Mouse (Mus musculus): ENCODE results near the gene Pdcd1. TPM values are rescaled to one million over a fixed set of nuclear protein-coding genes. Genes with fewer than 3 reads are reported as not detected.
A peak's percentile ranks its signal among the peaks of the same experiment; 100 is the strongest.

The Pdcd1 gene
- polyA plus RNA-seq (2015; fragmentation: Nextera tagmentation; extraction: Ambion mirVana), result 0.19 and 0.43 TPM in 2 replicates

DNA sequence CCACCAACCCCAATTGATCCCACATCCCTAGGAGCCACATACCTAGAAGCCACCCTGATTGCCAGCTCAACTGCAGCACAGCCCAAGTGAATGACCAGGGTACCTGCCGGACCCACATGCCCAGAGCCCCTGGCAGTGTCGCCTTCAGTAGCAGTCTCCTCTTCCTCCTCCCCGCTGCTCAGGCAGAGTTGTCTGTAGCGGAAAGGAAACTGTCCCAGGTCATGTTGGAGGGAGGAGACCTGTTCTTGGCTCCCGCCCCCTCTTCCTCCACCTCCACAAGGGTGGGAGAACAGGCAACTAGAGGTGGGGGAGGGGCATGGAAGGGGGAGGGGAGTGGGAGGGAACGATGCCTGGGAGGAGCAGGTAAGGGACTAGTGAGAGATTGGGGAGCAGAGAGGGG is at the start of gene Pdcd1:
Gene Pdcd1, minus strand, starts transcription at position 181 of the 400 bp plus-strand sequence.
- 40% methylated on average over 6 of the region's 6 CpGs for WGBS
- Histone ChIP-seq H3K4me2 (no peak within 1 kb of the TSS), H3K9ac (no peak within 1 kb of the TSS), H3K36me3 (no peaks in the 10 kb centered on the region), H3K9me3 (no peaks in the 10 kb centered on the region), H3K4me1 (peaks cover 14% of the 10 kb centered on the region), H3K27ac (replicated peaks) (no peak within 1 kb of the TSS), H3K4me3 (no peak within 1 kb of the TSS), H3K27me3 (replicated peaks) (no peaks in the 10 kb centered on the region; the same call in 1 of the 2 replicates)
- ATAC-seq (ENCODE audit: extremely low read depth, insufficient number of reproducible peaks, low FRiP score, low TSS enrichment), result no peak

- Histone ChIP-seq H3K9ac (no peak overlapping the region), H3K9me3 (no peaks in the 10 kb centered on the region), H3K4me1 (peaks cover 10% of the 10 kb centered on the region; the same call in 1 of the 2 replicates), H3K27me3 (replicated peaks) (no peaks in the 10 kb centered on the region), H3K4me2 (no peak overlapping the region), H3K4me3 (no peak overlapping the region), H3K36me3 (no peaks in the 10 kb centered on the region), H3K27ac (replicated peaks) (no peak overlapping the region)
- no peak for ATAC-seq (ENCODE audit: extremely low read depth, insufficient number of reproducible peaks, low FRiP score, low TSS enrichment)
- 45% methylated on average over 1 of the region's 1 CpGs for WGBS
These were observed 39.4 kb upstream of the Pdcd1 start for GRCm38 (mm10) chr1:94091788-94092187.

GRCm38 (mm10) chr1:94086311-94086898 is 34.1 kb upstream of the Pdcd1 start:
- Histone ChIP-seq H3K27me3 (replicated peaks) (0 out of 2 replicates have a peak, but pooled peaks cover 1% of the 10 kb centered on the region), H3K9ac (no peak overlapping the region), H3K4me1 (0 out of 2 replicates have a peak, but pooled peaks cover 6% of the 10 kb centered on the region), H3K9me3 (no peaks in the 10 kb centered on the region), H3K36me3 (no peaks in the 10 kb centered on the region), H3K27ac (replicated peaks) (no peak overlapping the region), H3K4me2 (no peak overlapping the region), H3K4me3 (no peak overlapping the region)
- no peak for ATAC-seq (ENCODE audit: extremely low read depth, insufficient number of reproducible peaks, low FRiP score, low TSS enrichment)
- WGBS, result 72% methylated on average over 5 of the region's 5 CpGs

DNA sequence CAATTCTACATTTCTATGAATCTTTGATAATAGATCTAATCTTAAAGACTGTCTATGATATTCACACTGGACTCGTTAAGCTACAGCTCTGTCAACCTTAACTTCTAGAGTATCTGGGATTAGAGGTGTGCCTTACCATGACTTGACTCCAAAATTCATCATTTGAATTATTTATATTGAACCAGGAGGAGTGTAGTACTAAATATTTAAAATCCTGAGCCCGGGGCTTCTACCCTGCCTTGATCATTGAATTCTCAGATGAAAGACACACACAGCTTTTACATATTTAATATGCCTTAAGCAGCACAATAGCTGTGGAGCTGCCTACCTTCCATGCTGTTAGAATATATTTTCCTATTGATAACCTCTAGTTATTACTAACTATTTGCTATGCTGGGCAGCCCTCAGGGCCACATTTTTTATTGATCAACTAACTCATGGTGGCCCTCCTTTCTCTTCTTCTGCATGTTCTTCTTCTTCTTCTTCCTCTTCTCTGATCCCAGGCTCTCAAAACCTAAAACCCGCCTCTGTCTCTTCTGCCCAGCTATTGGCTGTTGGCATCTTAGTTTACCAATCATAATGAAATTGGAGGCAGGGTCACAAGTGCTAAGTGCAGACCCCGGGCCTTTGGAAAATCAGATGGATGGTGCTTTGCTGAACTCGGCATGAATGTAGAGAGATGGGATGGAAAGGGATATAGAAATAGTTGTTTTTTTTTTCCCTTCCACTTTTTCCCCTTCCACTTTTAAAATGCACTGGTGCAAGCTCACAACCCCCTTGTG is 33.2 kb upstream of the Pdcd1 start:
- no peaks in the 10 kb centered on the region for H3K36me3 ChIP-seq
- no peak for ATAC-seq (ENCODE audit: extremely low read depth, insufficient number of reproducible peaks, low FRiP score, low TSS enrichment)
- H3K27me3 ChIP-seq (replicated peaks), result peaks cover 10% of the 10 kb centered on the region
- H3K4me3 ChIP-seq, result no peak overlapping the region
- H3K27ac ChIP-seq (replicated peaks), result no peak overlapping the region
- H3K9ac ChIP-seq, result no peak overlapping the region
- H3K4me2 ChIP-seq, result no peak overlapping the region
- H3K4me1 ChIP-seq, result no peaks in the 10 kb centered on the region
- H3K9me3 ChIP-seq, result no peaks in the 10 kb centered on the region
- 76% methylated on average over 5 of the region's 5 CpGs for WGBS

- no peaks in the 10 kb centered on the region for H3K36me3 ChIP-seq
- no peaks in the 10 kb centered on the region for H3K4me1 ChIP-seq
- no peak overlapping the region for H3K9ac ChIP-seq
- H3K4me3 ChIP-seq, result no peak overlapping the region
- WGBS, result 86% methylated on average over 6 of the region's 6 CpGs
- H3K4me2 ChIP-seq, result no peak overlapping the region
- H3K27ac ChIP-seq (replicated peaks), result no peak overlapping the region
- peaks cover 19% of the 10 kb centered on the region for H3K27me3 ChIP-seq (replicated peaks)
- no peak for ATAC-seq (ENCODE audit: extremely low read depth, insufficient number of reproducible peaks, low FRiP score, low TSS enrichment)
- no peaks in the 10 kb centered on the region for H3K9me3 ChIP-seq
These were observed 29.4 kb upstream of the Pdcd1 start for GRCm38 (mm10) chr1:94081761-94082160.

GRCm38 (mm10) chr1:94081191-94081590 is 28.8 kb upstream of the Pdcd1 start:
- H3K27me3 ChIP-seq (replicated peaks), result peaks cover 19% of the 10 kb centered on the region
- no peak for ATAC-seq (ENCODE audit: extremely low read depth, insufficient number of reproducible peaks, low FRiP score, low TSS enrichment)
- no peak overlapping the region for H3K27ac ChIP-seq (replicated peaks)
- 50% methylated on average over 11 of the region's 11 CpGs for WGBS
- H3K9me3 ChIP-seq, result no peaks in the 10 kb centered on the region
- H3K4me3 ChIP-seq, result peak overlapping the region; percentile 18
- H3K9ac ChIP-seq, result 0 out of 2 replicates have a peak overlapping the region, but pooled peaks have one; percentile 14
- H3K4me2 ChIP-seq, result peak overlapping the region; percentile 60
- H3K36me3 ChIP-seq, result no peaks in the 10 kb centered on the region
- no peaks in the 10 kb centered on the region for H3K4me1 ChIP-seq

- Histone ChIP-seq H3K36me3 (no peaks in the 10 kb centered on the region), H3K4me1 (no peaks in the 10 kb centered on the region), H3K9me3 (no peaks in the 10 kb centered on the region), H3K9ac (0 out of 2 replicates have a peak overlapping the region, but pooled peaks have one; percentile 14), H3K4me3 (peak overlapping the region; percentile 18), H3K4me2 (peak overlapping the region; percentile 60), H3K27ac (replicated peaks) (no peak overlapping the region), H3K27me3 (replicated peaks) (peaks cover 19% of the 10 kb centered on the region)
- WGBS, result 42% methylated on average over 15 of the region's 15 CpGs
- ATAC-seq (ENCODE audit: extremely low read depth, insufficient number of reproducible peaks, low FRiP score, low TSS enrichment), result no peak
These were observed 28.4 kb upstream of the Pdcd1 start for GRCm38 (mm10) chr1:94080718-94081117.

DNA sequence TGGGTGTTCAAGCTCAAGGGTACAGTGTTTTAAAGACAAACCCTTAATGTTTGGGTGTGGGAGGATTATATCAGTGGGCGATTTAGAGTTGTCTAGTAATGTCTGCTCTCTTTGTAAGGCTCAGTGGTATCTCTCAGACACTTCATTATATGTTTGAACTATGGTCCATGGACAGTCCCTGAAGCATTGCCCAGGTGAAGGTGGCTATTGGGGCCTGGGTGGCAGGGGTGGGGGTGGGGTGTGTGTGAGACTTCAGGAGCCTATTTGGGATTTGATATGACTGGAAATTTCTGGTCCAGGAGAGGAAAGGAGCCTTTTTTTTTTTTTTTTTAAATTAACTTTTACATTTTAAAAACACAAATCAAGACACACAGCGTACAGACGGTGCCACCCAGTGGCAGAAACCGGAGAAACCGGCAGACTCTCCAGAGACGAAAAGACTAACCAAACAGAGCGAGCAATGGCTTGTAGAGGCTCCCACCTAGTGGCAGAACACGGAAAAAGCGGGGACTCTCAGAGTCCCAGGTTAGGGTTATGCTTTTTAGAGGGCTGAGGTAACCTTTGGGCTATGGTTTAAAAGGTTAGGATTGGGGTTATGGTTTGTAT is 26.6 kb upstream of the Pdcd1 start:
- Histone ChIP-seq H3K27me3 (replicated peaks) (peaks cover 19% of the 10 kb centered on the region), H3K36me3 (no peaks in the 10 kb centered on the region), H3K27ac (replicated peaks) (no peak overlapping the region), H3K9ac (no peak overlapping the region), H3K9me3 (no peaks in the 10 kb centered on the region), H3K4me1 (no peaks in the 10 kb centered on the region), H3K4me3 (no peak overlapping the region), H3K4me2 (no peak overlapping the region)
- ATAC-seq (ENCODE audit: extremely low read depth, insufficient number of reproducible peaks, low FRiP score, low TSS enrichment), result no peak
- 3% methylated on average over 9 of the region's 9 CpGs for whole genome bisulfite sequencing

DNA sequence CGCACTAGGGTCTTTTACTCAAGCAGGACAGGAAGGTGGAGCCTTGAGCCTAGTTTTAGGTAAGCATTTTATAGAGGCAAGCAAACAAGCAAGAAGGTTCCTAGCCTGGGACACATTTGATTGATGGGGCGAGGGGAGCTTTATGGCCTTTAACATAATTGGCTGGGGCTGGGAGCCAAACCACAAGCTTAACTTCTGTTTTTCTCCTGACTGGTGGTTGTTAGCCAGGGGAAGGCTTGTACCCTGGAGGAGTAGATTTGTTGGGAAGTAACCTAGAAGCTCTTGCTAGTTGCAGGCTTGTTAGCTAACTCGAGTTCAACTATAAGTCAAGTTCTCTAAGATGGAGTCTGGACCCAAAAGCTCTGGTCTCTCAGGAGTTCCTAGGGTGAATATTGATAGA is 26.0 kb upstream of the Pdcd1 start:
- no peak for ATAC-seq (ENCODE audit: extremely low read depth, insufficient number of reproducible peaks, low FRiP score, low TSS enrichment)
- Histone ChIP-seq H3K27me3 (replicated peaks) (peaks cover 19% of the 10 kb centered on the region), H3K4me3 (no peak overlapping the region), H3K9me3 (no peaks in the 10 kb centered on the region), H3K27ac (replicated peaks) (no peak overlapping the region), H3K4me2 (no peak overlapping the region), H3K36me3 (no peaks in the 10 kb centered on the region), H3K4me1 (no peaks in the 10 kb centered on the region), H3K9ac (no peak overlapping the region)
- WGBS, result 62% methylated on average over 3 of the region's 3 CpGs

- WGBS, result 35% methylated on average over 1 of the region's 1 CpGs
- H3K4me3 ChIP-seq, result no peak overlapping the region
- no peaks in the 10 kb centered on the region for H3K9me3 ChIP-seq
- peaks cover 19% of the 10 kb centered on the region for H3K27me3 ChIP-seq (replicated peaks)
- H3K4me1 ChIP-seq, result no peaks in the 10 kb centered on the region
- no peak for ATAC-seq (ENCODE audit: extremely low read depth, insufficient number of reproducible peaks, low FRiP score, low TSS enrichment)
- H3K36me3 ChIP-seq, result no peaks in the 10 kb centered on the region
- H3K9ac ChIP-seq, result no peak overlapping the region
- no peak overlapping the region for H3K27ac ChIP-seq (replicated peaks)
- no peak overlapping the region for H3K4me2 ChIP-seq
These were observed 24.3 kb upstream of the Pdcd1 start for GRCm38 (mm10) chr1:94076702-94077101.

- 0 out of 2 replicates have a peak, but pooled peaks cover 1% of the 10 kb centered on the region for H3K27me3 ChIP-seq (replicated peaks)
These were observed 22.4 kb upstream of the Pdcd1 start for GRCm38 (mm10) chr1:94074756-94075155.

More at GRCm38 (mm10) chr1:94074756-94075155, 22.4 kb upstream of the Pdcd1 start:
- no peak overlapping the region for H3K9ac ChIP-seq
- H3K4me1 ChIP-seq, result no peaks in the 10 kb centered on the region
- H3K36me3 ChIP-seq, result no peaks in the 10 kb centered on the region
- 85% methylated on average over 6 of the region's 6 CpGs for WGBS
- H3K4me3 ChIP-seq, result no peak overlapping the region
- no peak overlapping the region for H3K4me2 ChIP-seq
- H3K27ac ChIP-seq (replicated peaks), result no peak overlapping the region
- H3K9me3 ChIP-seq, result no peaks in the 10 kb centered on the region
- no peak for ATAC-seq (ENCODE audit: extremely low read depth, insufficient number of reproducible peaks, low FRiP score, low TSS enrichment)

Measured in heart, embryonic 13.5 days (tissue).